8 mouse cellular contexts compared by ENCODE assay signal in the genomic region with DNA sequence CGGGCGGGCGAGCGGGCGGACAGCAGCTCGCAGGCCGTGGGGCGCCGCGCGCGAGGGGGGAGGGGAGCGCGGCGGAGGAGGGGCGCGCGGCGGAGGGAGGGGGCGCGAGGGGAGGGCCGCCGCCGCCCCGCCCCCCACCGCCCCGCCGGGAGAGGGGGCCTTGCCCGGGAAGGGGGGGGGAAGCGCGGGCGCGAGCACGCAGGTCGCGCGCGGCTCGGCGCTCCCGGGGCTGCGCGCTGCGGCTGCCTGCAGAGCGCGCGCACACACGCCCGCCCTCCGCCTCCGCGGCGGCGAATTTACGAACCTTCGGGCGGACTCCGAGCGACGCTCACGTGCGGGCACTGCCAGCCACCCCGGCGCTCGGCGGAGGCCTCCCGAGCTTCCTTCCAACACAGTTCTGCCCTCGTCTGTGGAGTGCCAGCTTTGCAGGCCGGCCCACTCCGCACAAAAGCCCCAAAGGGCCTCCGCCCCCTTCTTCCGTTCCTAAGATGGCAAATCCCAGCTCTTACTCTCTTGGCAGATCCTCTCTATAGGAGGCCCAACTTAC. TPM values are rescaled to one million over a fixed set of nuclear protein-coding genes. Genes with fewer than 3 reads are reported as not detected.
DNase-seq lines count a peak whose midpoint lies in the region; ATAC-seq and TF ChIP-seq lines count a peak whose summit lies in the region.

No protein-coding gene starts in this region.

- peak overlapping the region; percentile 93 for H3K9ac ChIP-seq in kidney, embryonic 14.5 days (ENCODE audit: low read depth, low read length)
- peak overlapping the region; percentile 93 for H3K9ac ChIP-seq in limb, embryonic 15.5 days
- H3K9ac ChIP-seq in midbrain, postnatal 0 days (replicated peaks; ENCODE audit: low read length, poor library complexity, severe bottlenecking) = peak overlapping the region; percentile 88

- WGBS in kidney, embryonic 14.5 days = 1% methylated on average over 25 of the region's 72 CpGs
- WGBS in limb, embryonic 15.5 days = 0% methylated on average over 18 of the region's 72 CpGs
- under 1% methylated on average over 36 of the region's 72 CpGs for WGBS in midbrain, postnatal 0 days

- peak; percentile 66 for TF ChIP-seq POLR2A in embryonic fibroblast, embryonic 13.5 days (IDR thresholded peaks at IDR 0.05; ENCODE audit: low read depth, low read length)

- TF ChIP-seq CTCF in embryonic fibroblast, embryonic 13.5 days (IDR thresholded peaks at IDR 0.05; ENCODE audit: borderline replicate concordance, insufficient read depth, low read length) = no peak
- no peak for TF ChIP-seq CTCF in midbrain, postnatal 0 days (IDR thresholded peaks at IDR 0.05)

- peaks cover 36% of the 10 kb centered on the region for H3K36me3 ChIP-seq in kidney, embryonic 14.5 days (ENCODE audit: control insufficient read depth, insufficient read depth, low read length)
- peaks cover 46% of the 10 kb centered on the region for H3K36me3 ChIP-seq in limb, embryonic 15.5 days
- peaks cover 14% of the 10 kb centered on the region for H3K36me3 ChIP-seq in midbrain, postnatal 0 days (ENCODE audit: insufficient read depth, low read length)

- no peaks in the 10 kb centered on the region for H3K27me3 ChIP-seq in kidney, embryonic 14.5 days (ENCODE audit: control insufficient read depth, insufficient read depth, low read length)
- H3K27me3 ChIP-seq in limb, embryonic 15.5 days = no peaks in the 10 kb centered on the region
- no peaks in the 10 kb centered on the region for H3K27me3 ChIP-seq in midbrain, postnatal 0 days (ENCODE audit: insufficient read depth, low read length)

- H3K4me2 ChIP-seq in kidney, embryonic 14.5 days (replicated peaks; ENCODE audit: low read depth, low read length) = peak overlapping the region; percentile 75
- H3K4me2 ChIP-seq in limb, embryonic 15.5 days = peak overlapping the region; percentile 65
- H3K4me2 ChIP-seq in midbrain, postnatal 0 days (ENCODE audit: low read depth, low read length, poor library complexity, severe bottlenecking) = peak overlapping the region; percentile 69

- peak; percentile 63 for ATAC-seq in kidney, embryonic 14.5 days (ENCODE audit: low FRiP score, low TSS enrichment)
- peak; percentile 57 for ATAC-seq in limb, embryonic 15.5 days (ENCODE audit: insufficient number of reproducible peaks, low FRiP score, low TSS enrichment, low read depth)
- peak; percentile 56 for ATAC-seq in midbrain, postnatal 0 days (ENCODE audit: low FRiP score)

- peaks cover 7% of the 10 kb centered on the region for H3K4me1 ChIP-seq in embryonic fibroblast, embryonic 13.5 days (ENCODE audit: control insufficient read depth, insufficient read depth, low read length)
- peaks cover 22% of the 10 kb centered on the region for H3K4me1 ChIP-seq in kidney, embryonic 14.5 days (ENCODE audit: control insufficient read depth, insufficient read depth, low read length)
- peaks cover 41% of the 10 kb centered on the region for H3K4me1 ChIP-seq in limb, embryonic 15.5 days
- H3K4me1 ChIP-seq in midbrain, postnatal 0 days (ENCODE audit: insufficient read depth, low read length) = peaks cover 13% of the 10 kb centered on the region; the same call in 1 of the 2 replicates

- H3K9me3 ChIP-seq in kidney, embryonic 14.5 days (ENCODE audit: control insufficient read depth, low read length) = no peaks in the 10 kb centered on the region
- no peaks in the 10 kb centered on the region for H3K9me3 ChIP-seq in limb, embryonic 15.5 days
- H3K9me3 ChIP-seq in midbrain, postnatal 0 days (ENCODE audit: low read length) = no peaks in the 10 kb centered on the region

- peak overlapping the region; percentile 92 for H3K27ac ChIP-seq in embryonic fibroblast, embryonic 13.5 days (ENCODE audit: insufficient read depth, low read length)
- peak overlapping the region; percentile 97 for H3K27ac ChIP-seq in kidney, embryonic 14.5 days (ENCODE audit: low read depth, low read length)
- H3K27ac ChIP-seq in limb, embryonic 15.5 days = peak overlapping the region; percentile 100
- H3K27ac ChIP-seq in midbrain, postnatal 0 days (ENCODE audit: low read depth, low read length) = peak overlapping the region; percentile 99

- peak overlapping the region; percentile 98 for H3K4me3 ChIP-seq in embryonic fibroblast, embryonic 13.5 days (ENCODE audit: insufficient read depth, low read length)
- H3K4me3 ChIP-seq in kidney, embryonic 14.5 days (ENCODE audit: low read length) = peak overlapping the region; percentile 82
- peak overlapping the region; percentile 84 for H3K4me3 ChIP-seq in limb, embryonic 15.5 days
- H3K4me3 ChIP-seq in midbrain, postnatal 0 days (ENCODE audit: low read depth, low read length) = peak overlapping the region; percentile 81

- peak; percentile 79 for DNase-seq in A20 (ENCODE audit: low read depth, low spot score)
- peak; percentile 35 to 44 for DNase-seq in adrenal gland, postnatal 4 days (ENCODE audit: low spot score in 2 of 2)
- peak; percentile 51 for DNase-seq in heart, adult 8-10 months (ENCODE audit: low spot score)
- peak; percentile 76 for DNase-seq in midbrain, postnatal 0 days (ENCODE audit: low spot score)
- DNase-seq in spleen, postnatal 14 days (ENCODE audit: low spot score in 2 of 2) = peak; percentile 34 to 50

RNA-seq across cellular contexts. Expression of a gene that starts 0.6 kb away (rescaled TPM):
- 100 to 1,000 TPM in 1 of 2 experiments, 10 to 100 TPM in 1; 90.0 to 106 TPM for total RNA-seq in adrenal gland, postnatal 4 days (2021)
- 36.5 and 42.7 TPM in 2 replicates for polyA plus RNA-seq in embryonic fibroblast, embryonic 13.5 days (2011; ENCODE audit: insufficient read length, low read depth, missing spikeins)
- total RNA-seq in heart, adult 8-10 months (2022) = 10 to 100 TPM; 14.2 to 18.9 (median 16.2) TPM
- 50.6 and 68.1 TPM in 2 replicates for polyA plus RNA-seq in kidney, embryonic 14.5 days (2014; fragmentation: Nextera tagmentation; extraction: Ambion mirVana)
- polyA plus RNA-seq in limb, embryonic 15.5 days (2015; fragmentation: Nextera tagmentation; extraction: Ambion mirVana) = 80.3 and 81.8 TPM in 2 replicates
- 30.3 and 47.5 TPM in 2 replicates for total RNA-seq in midbrain, postnatal 0 days (2014; rRNA removed)
- 32.8 and 34.6 TPM in 2 replicates for polyA plus RNA-seq in midbrain, postnatal 0 days (2015; fragmentation: Nextera tagmentation; extraction: Ambion mirVana)

RNA-seq across cellular contexts. Expression of a gene that starts 0.9 kb away (rescaled TPM):
- 100 to 1,000 TPM; 131 to 134 TPM for total RNA-seq in adrenal gland, postnatal 4 days (2021)
- polyA plus RNA-seq in embryonic fibroblast, embryonic 13.5 days (2011; ENCODE audit: insufficient read length, low read depth, missing spikeins) = 40.9 and 49.5 TPM in 2 replicates
- total RNA-seq in heart, adult 8-10 months (2022) = 10 to 100 TPM; 31.5 to 40.0 (median 35.5) TPM
- polyA plus RNA-seq in kidney, embryonic 14.5 days (2014; fragmentation: Nextera tagmentation; extraction: Ambion mirVana) = 30.1 and 59.9 TPM in 2 replicates
- polyA plus RNA-seq in limb, embryonic 15.5 days (2015; fragmentation: Nextera tagmentation; extraction: Ambion mirVana) = 51.9 and 59.9 TPM in 2 replicates
- total RNA-seq in midbrain, postnatal 0 days (2014; rRNA removed) = 42.9 and 57.7 TPM in 2 replicates
- 25.1 and 27.6 TPM in 2 replicates for polyA plus RNA-seq in midbrain, postnatal 0 days (2015; fragmentation: Nextera tagmentation; extraction: Ambion mirVana)

RNA-seq across cellular contexts. Expression of a gene that starts 27.8 kb away (rescaled TPM):
- total RNA-seq in adrenal gland, postnatal 4 days (2021) = 1 to 10 TPM; 1.1 to 3.6 TPM
- polyA plus RNA-seq in embryonic fibroblast, embryonic 13.5 days (2011; ENCODE audit: insufficient read length, low read depth, missing spikeins) = 0.51 TPM in 1 of 2 replicates, not detected in the other
- 1 to 10 TPM in 2 of 4 experiments, under 1 TPM in 2; 0.82 to 3.2 (median 1.5) TPM for total RNA-seq in heart, adult 8-10 months (2022)
- polyA plus RNA-seq in kidney, embryonic 14.5 days (2014; fragmentation: Nextera tagmentation; extraction: Ambion mirVana) = 1.1 and 1.7 TPM in 2 replicates
- 6.3 and 6.6 TPM in 2 replicates for polyA plus RNA-seq in limb, embryonic 15.5 days (2015; fragmentation: Nextera tagmentation; extraction: Ambion mirVana)
- total RNA-seq in midbrain, postnatal 0 days (2014; rRNA removed) = 0.88 and 1.5 TPM in 2 replicates
- 1.1 and 1.2 TPM in 2 replicates for polyA plus RNA-seq in midbrain, postnatal 0 days (2015; fragmentation: Nextera tagmentation; extraction: Ambion mirVana)

RNA-seq across cellular contexts. Expression of a gene that starts 53.4 kb away (rescaled TPM):
- 10 to 100 TPM; 24.8 to 28.6 TPM for total RNA-seq in adrenal gland, postnatal 4 days (2021)
- polyA plus RNA-seq in embryonic fibroblast, embryonic 13.5 days (2011; ENCODE audit: insufficient read length, low read depth, missing spikeins) = 70.6 and 91.2 TPM in 2 replicates
- total RNA-seq in heart, adult 8-10 months (2022) = 10 to 100 TPM; 15.3 to 20.6 (median 17.3) TPM
- polyA plus RNA-seq in kidney, embryonic 14.5 days (2014; fragmentation: Nextera tagmentation; extraction: Ambion mirVana) = 17.9 and 23.9 TPM in 2 replicates
- polyA plus RNA-seq in limb, embryonic 15.5 days (2015; fragmentation: Nextera tagmentation; extraction: Ambion mirVana) = 120 and 128 TPM in 2 replicates
- 4.4 and 12.6 TPM in 2 replicates for total RNA-seq in midbrain, postnatal 0 days (2014; rRNA removed)
- polyA plus RNA-seq in midbrain, postnatal 0 days (2015; fragmentation: Nextera tagmentation; extraction: Ambion mirVana) = 3.9 and 4.2 TPM in 2 replicates

RNA-seq across cellular contexts. Expression of a gene that starts 53.6 kb away (rescaled TPM):
- 1 to 10 TPM in 1 of 2 experiments, under 1 TPM in 1; 0.78 to 3.8 TPM for total RNA-seq in adrenal gland, postnatal 4 days (2021)
- 1.3 and 2.6 TPM in 2 replicates for polyA plus RNA-seq in embryonic fibroblast, embryonic 13.5 days (2011; ENCODE audit: insufficient read length, low read depth, missing spikeins)
- under 1 TPM in 3 of 4 experiments, not detected in 1; 0.11 to 0.13 (median 0.12) TPM for total RNA-seq in heart, adult 8-10 months (2022)
- 0.11 and 0.28 TPM in 2 replicates for polyA plus RNA-seq in kidney, embryonic 14.5 days (2014; fragmentation: Nextera tagmentation; extraction: Ambion mirVana)
- 0.61 and 0.81 TPM in 2 replicates for polyA plus RNA-seq in limb, embryonic 15.5 days (2015; fragmentation: Nextera tagmentation; extraction: Ambion mirVana)
- 0.61 TPM in 1 of 2 replicates, not detected in the other for total RNA-seq in midbrain, postnatal 0 days (2014; rRNA removed)
- 0.06 and 0.12 TPM in 2 replicates for polyA plus RNA-seq in midbrain, postnatal 0 days (2015; fragmentation: Nextera tagmentation; extraction: Ambion mirVana)

Comparison
In these comparisons a context has a peak if more than half of its experiments do, and no peak if none do; other contexts are left out.
1. Peak in every context shown above with its lines: DNase-seq, ATAC-seq, H3K4me3 ChIP-seq and H3K27ac ChIP-seq.